Mouse (Mus musculus): Measurements from ENCODE around the gene Ptprn2. TPM values are rescaled to one million over a fixed set of nuclear protein-coding genes. Genes with fewer than 3 reads are reported as not detected.

Gene Ptprn2
- total and polyA plus RNA-seq, 3 experiments = 0.17 TPM; not detected in 2

- Histone ChIP-seq H3K9ac (ENCODE audit: insufficient read depth, low read depth) (no peak overlapping the region), H3K9me3 (replicated peaks; ENCODE audit: low read length) (no peaks in the 10 kb centered on the region), H3K36me3 (replicated peaks in 1 of 2; ENCODE audit: control insufficient read depth in 1 of 2, insufficient read depth in 1 of 2, low read length in 1 of 2) (no peaks in the 10 kb centered on the region), H3K4me1 (ENCODE audit: control insufficient read depth in 1 of 2, insufficient read depth in 2 of 2) (no peaks in the 10 kb centered on the region), H3K79me2 (replicated peaks; ENCODE audit: control insufficient read depth, extremely low read depth, insufficient read depth, poor library complexity, severe bottlenecking) (no peaks in the 10 kb centered on the region), H3K27me3 (replicated peaks) (peaks cover 31% of the 10 kb centered on the region), H3K4me3 (replicated peaks in 1 of 3; ENCODE audit: low read depth in 2 of 3, low read length in 2 of 3, poor library complexity in 1 of 3) (no peak overlapping the region), H3K4me2 (ENCODE audit: insufficient read depth, low read depth, poor library complexity, severe bottlenecking) (no peak overlapping the region), H3K27ac (ENCODE audit: insufficient read depth, low read depth) (no peak overlapping the region)
- DNase-seq (ENCODE audit: extremely low read depth) = no peak
- TF ChIP-seq POLR2AphosphoS2 (IDR thresholded peaks at IDR 0.05; ENCODE audit: low read depth, low read length) (no peak), JUN (IDR thresholded peaks at IDR 0.05; ENCODE audit: insufficient read depth, low read depth, low read length) (no peak), MEF2A (IDR thresholded peaks at IDR 0.05; ENCODE audit: borderline replicate concordance, low read depth, low read length) (no peak), NELFE (IDR thresholded peaks at IDR 0.05; ENCODE audit: low read depth, low read length) (no peak), BHLHE40 (IDR thresholded peaks at IDR 0.05; ENCODE audit: low read depth, low read length) (no peak), TBP (conservative IDR thresholded peaks at IDR 0.05; ENCODE audit: low read depth, low read length) (no peak), ZNF384 (IDR thresholded peaks at IDR 0.05; ENCODE audit: low read depth, low read length) (no peak), MAFK (IDR thresholded peaks at IDR 0.05; ENCODE audit: insufficient replicate concordance, low read length) (no peak), MAZ (IDR thresholded peaks at IDR 0.05; ENCODE audit: low read depth, low read length) (no peak), E2F4 (IDR thresholded peaks at IDR 0.05; ENCODE audit: insufficient replicate concordance, low read depth, low read length) (no peak), POLR2A (IDR thresholded peaks at IDR 0.05; ENCODE audit: low read depth, low read length) (no peak), SMC3 (IDR thresholded peaks at IDR 0.05; ENCODE audit: low read depth, low read length) (no peak), UBTF (IDR thresholded peaks at IDR 0.05; ENCODE audit: low read depth, low read length) (no peak)
- dilution Hi-C loops (cut with MboI; ENCODE audit: extremely low pct_ligation_motif_present, extremely low pct_unique_long_range_greater_than_20kb, low sequenced_read_pairs) = no loop called here
- in situ Hi-C loops (cut with MboI; ENCODE audit: low pct_ligation_motif_present, low pct_unique_long_range_greater_than_20kb, low sequenced_read_pairs) = loop anchor here (10.0 kb wide), 1 partner anchor 62 kb away; no protein-coding TSS in a partner anchor
Measured at GRCm38 (mm10) chr12:116533281-116533680, 47.8 kb downstream of the Ptprn2 start.

- H3K36me3 ChIP-seq (replicated peaks in 1 of 2; ENCODE audit: control insufficient read depth in 1 of 2, insufficient read depth in 1 of 2, low read length in 1 of 2) = no peaks in the 10 kb centered on the region
- TF ChIP-seq MAZ (IDR thresholded peaks at IDR 0.05; ENCODE audit: low read depth, low read length) = no peak
- no peak for TF ChIP-seq CTCF (conservative IDR thresholded peaks at IDR 0.05 in 1 of 2, IDR thresholded peaks at IDR 0.05 in 1 of 2; ENCODE audit: low read depth in 2 of 2, low read length in 2 of 2)
- TF ChIP-seq PAX5 (IDR thresholded peaks at IDR 0.05; ENCODE audit: low read length) = no peak
- TF ChIP-seq RAD21 (IDR thresholded peaks at IDR 0.05; ENCODE audit: low read depth, low read length) = no peak
- TF ChIP-seq CHD2 (IDR thresholded peaks at IDR 0.05; ENCODE audit: low read length) = no peak
- TF ChIP-seq MAFK (IDR thresholded peaks at IDR 0.05; ENCODE audit: insufficient replicate concordance, low read length) = no peak
- no peak for TF ChIP-seq CHD1 (IDR thresholded peaks at IDR 0.05; ENCODE audit: low read depth, low read length)
- no peak for TF ChIP-seq MYC (IDR thresholded peaks at IDR 0.05; ENCODE audit: low read depth, low read length)
- TF ChIP-seq RCOR1 (conservative IDR thresholded peaks at IDR 0.05; ENCODE audit: low read depth, low read length) = no peak
- no peak for TF ChIP-seq POLR2AphosphoS2 (IDR thresholded peaks at IDR 0.05; ENCODE audit: low read depth, low read length)
- DNase-seq (ENCODE audit: extremely low read depth) = peak; percentile 19
- no peaks in the 10 kb centered on the region for H3K9me3 ChIP-seq (replicated peaks; ENCODE audit: low read length)
- no peak overlapping the region for H3K9ac ChIP-seq (ENCODE audit: insufficient read depth, low read depth)
- H3K4me1 ChIP-seq (ENCODE audit: control insufficient read depth in 1 of 2, insufficient read depth in 2 of 2) = no peaks in the 10 kb centered on the region
- H3K4me3 ChIP-seq (replicated peaks in 1 of 3; ENCODE audit: low read depth in 2 of 3, low read length in 2 of 3, poor library complexity in 1 of 3) = no peak overlapping the region
- H3K4me2 ChIP-seq (ENCODE audit: insufficient read depth, low read depth, poor library complexity, severe bottlenecking) = no peak overlapping the region
- peaks cover 9% of the 10 kb centered on the region for H3K27me3 ChIP-seq (replicated peaks)
- no peak overlapping the region for H3K27ac ChIP-seq (ENCODE audit: insufficient read depth, low read depth)
- dilution Hi-C loops (cut with MboI; ENCODE audit: extremely low pct_ligation_motif_present, extremely low pct_unique_long_range_greater_than_20kb, low sequenced_read_pairs) = no loop called here
- in situ Hi-C loops (cut with MboI; ENCODE audit: low pct_ligation_motif_present, low pct_unique_long_range_greater_than_20kb, low sequenced_read_pairs) = loop anchor here (10.0 kb wide), 1 partner anchor 55 kb away; no protein-coding TSS in a partner anchor
- no peaks in the 10 kb centered on the region for H3K79me2 ChIP-seq (replicated peaks; ENCODE audit: control insufficient read depth, extremely low read depth, insufficient read depth, poor library complexity, severe bottlenecking)
Measured at GRCm38 (mm10) chr12:116539305-116539704, 53.8 kb downstream of the Ptprn2 start.
